Mouse (Mus musculus) heart, adult 2 months (tissue): ENCODE measurements around the gene Gm42878.

Source experiments
- CTCF ChIP-seq: fragments of 200-600 bp; IDR thresholded peaks from 2 replicates; pipeline ENCODE4 v1.8.1; 2022; ENCODE audit warnings: antibody characterized with exemption, mild to moderate bottlenecking, moderate library complexity
- EP300 ChIP-seq: fragments of 200-500 bp; IDR thresholded peaks from 2 replicates; pipeline ENCODE4 v1.6.1; 2011; ENCODE audit warnings: low read depth, low read length, control low read depth; ENCODE audit not compliant: insufficient read depth
- POLR2A ChIP-seq: fragments of 200-500 bp; IDR thresholded peaks from 2 replicates; pipeline ENCODE4 v1.6.1; 2011; ENCODE audit warnings: mild to moderate bottlenecking, low read depth, low read length, control low read depth; ENCODE audit not compliant: insufficient read depth

- no peak for TF ChIP-seq CTCF
- no peak for TF ChIP-seq EP300
- no peak for TF ChIP-seq POLR2A
Measured at GRCm38 (mm10) chr5:121547084-121547483, 1.8 kb upstream of the Gm42878 start.
